Mouse (Mus musculus): ENCODE data around the gene Fam71e1. TPM values are rescaled to one million over a fixed set of nuclear protein-coding genes. Genes with fewer than 3 reads are reported as not detected.
A peak's percentile ranks its signal among the peaks of the same experiment; 100 is the strongest.

The Fam71e1 gene
- polyA plus RNA-seq, 1 experiment = 7.4 TPM

DNA sequence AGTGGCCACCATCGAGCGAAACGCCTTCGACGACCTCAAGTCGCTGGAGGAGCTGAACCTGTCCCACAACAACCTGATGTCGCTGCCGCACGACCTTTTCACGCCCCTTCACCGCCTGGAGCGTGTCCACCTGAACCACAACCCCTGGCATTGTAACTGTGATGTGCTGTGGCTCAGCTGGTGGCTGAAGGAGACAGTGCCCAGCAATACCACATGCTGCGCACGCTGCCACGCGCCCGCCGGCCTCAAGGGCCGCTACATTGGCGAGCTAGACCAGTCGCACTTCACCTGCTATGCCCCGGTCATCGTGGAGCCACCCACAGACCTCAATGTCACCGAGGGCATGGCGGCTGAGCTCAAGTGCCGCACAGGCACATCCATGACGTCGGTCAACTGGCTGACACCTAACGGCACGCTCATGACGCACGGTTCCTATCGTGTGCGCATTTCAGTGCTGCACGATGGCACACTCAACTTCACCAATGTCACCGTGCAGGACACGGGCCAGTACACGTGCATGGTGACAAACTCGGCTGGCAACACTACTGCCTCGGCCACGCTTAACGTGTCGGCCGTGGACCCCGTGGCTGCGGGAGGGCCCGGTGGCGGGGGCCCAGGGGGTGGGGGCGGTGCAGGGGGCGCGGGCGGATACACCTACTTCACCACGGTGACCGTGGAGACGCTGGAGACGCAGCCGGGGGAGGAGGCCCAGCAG, 34.7 kb upstream of the Fam71e1 start:
- H3K27me3 ChIP-seq (ENCODE audit: control insufficient read depth, insufficient read depth, low read length, poor library complexity, severe bottlenecking) = no peaks in the 10 kb centered on the region

GRCm38 (mm10) chr7:44462218-44463055, 33.9 kb upstream of the Fam71e1 start:
- peaks cover 2% of the 10 kb centered on the region for H3K4me1 ChIP-seq (ENCODE audit: control insufficient read depth, insufficient read depth, low read length)
- TF ChIP-seq POLR2A (IDR thresholded peaks at IDR 0.05; ENCODE audit: insufficient read depth, low read length) (no peak), CTCF (IDR thresholded peaks at IDR 0.05; ENCODE audit: low read depth, low read length) (peak; percentile 18), EP300 (IDR thresholded peaks at IDR 0.05; ENCODE audit: insufficient read depth, low read depth, low read length) (no peak)
- H3K27ac ChIP-seq (ENCODE audit: insufficient read depth, low read length) = no peak overlapping the region
- no peaks in the 10 kb centered on the region for H3K9me3 ChIP-seq (replicated peaks; ENCODE audit: control insufficient read depth, insufficient read depth, low read length, poor library complexity, severe bottlenecking)
- H3K27me3 ChIP-seq (ENCODE audit: control insufficient read depth, insufficient read depth, low read length, poor library complexity, severe bottlenecking) = no peaks in the 10 kb centered on the region
- peak overlapping the region; percentile 55 for H3K4me3 ChIP-seq (ENCODE audit: low read depth, low read length)
- H3K9ac ChIP-seq (ENCODE audit: low read depth, poor library complexity, severe bottlenecking) = peak overlapping the region; percentile 13; the same call in 1 of the 2 replicates
- no peaks in the 10 kb centered on the region for H3K36me3 ChIP-seq (ENCODE audit: control insufficient read depth, insufficient read depth, low read length, poor library complexity, severe bottlenecking)

More for the DNA sequence above, 34.7 kb upstream of the Fam71e1 start:
- Histone ChIP-seq H3K27ac (ENCODE audit: insufficient read depth, low read length) (no peak overlapping the region), H3K36me3 (ENCODE audit: control insufficient read depth, insufficient read depth, low read length, poor library complexity, severe bottlenecking) (no peaks in the 10 kb centered on the region), H3K9ac (ENCODE audit: low read depth, poor library complexity, severe bottlenecking) (no peak overlapping the region), H3K4me1 (ENCODE audit: control insufficient read depth, insufficient read depth, low read length) (peaks cover 2% of the 10 kb centered on the region), H3K4me3 (ENCODE audit: low read depth, low read length) (peak overlapping the region; percentile 19), H3K9me3 (replicated peaks; ENCODE audit: control insufficient read depth, insufficient read depth, low read length, poor library complexity, severe bottlenecking) (no peaks in the 10 kb centered on the region)
- TF ChIP-seq CTCF (IDR thresholded peaks at IDR 0.05; ENCODE audit: low read depth, low read length) = no peak
- TF ChIP-seq EP300 (IDR thresholded peaks at IDR 0.05; ENCODE audit: insufficient read depth, low read depth, low read length) = no peak
- no peak for TF ChIP-seq POLR2A (IDR thresholded peaks at IDR 0.05; ENCODE audit: insufficient read depth, low read length)

GRCm38 (mm10) chr7:44463056-44463425, 33.3 kb upstream of the Fam71e1 start:
- TF ChIP-seq CTCF (IDR thresholded peaks at IDR 0.05; ENCODE audit: low read depth, low read length) (no peak), POLR2A (IDR thresholded peaks at IDR 0.05; ENCODE audit: insufficient read depth, low read length) (no peak), EP300 (IDR thresholded peaks at IDR 0.05; ENCODE audit: insufficient read depth, low read depth, low read length) (no peak)
- H3K4me1 ChIP-seq (ENCODE audit: control insufficient read depth, insufficient read depth, low read length) = peaks cover 2% of the 10 kb centered on the region
- H3K27me3 ChIP-seq (ENCODE audit: control insufficient read depth, insufficient read depth, low read length, poor library complexity, severe bottlenecking) = no peaks in the 10 kb centered on the region
- H3K9ac ChIP-seq (ENCODE audit: low read depth, poor library complexity, severe bottlenecking) = no peak overlapping the region
- H3K36me3 ChIP-seq (ENCODE audit: control insufficient read depth, insufficient read depth, low read length, poor library complexity, severe bottlenecking) = no peaks in the 10 kb centered on the region
- H3K4me3 ChIP-seq (ENCODE audit: low read depth, low read length) = no peak overlapping the region
- no peak overlapping the region for H3K27ac ChIP-seq (ENCODE audit: insufficient read depth, low read length)
- no peaks in the 10 kb centered on the region for H3K9me3 ChIP-seq (replicated peaks; ENCODE audit: control insufficient read depth, insufficient read depth, low read length, poor library complexity, severe bottlenecking)

GRCm38 (mm10) chr7:44463556-44464225, 32.7 kb upstream of the Fam71e1 start:
- Histone ChIP-seq H3K9ac (ENCODE audit: low read depth, poor library complexity, severe bottlenecking) (no peak overlapping the region), H3K9me3 (replicated peaks; ENCODE audit: control insufficient read depth, insufficient read depth, low read length, poor library complexity, severe bottlenecking) (no peaks in the 10 kb centered on the region), H3K4me1 (ENCODE audit: control insufficient read depth, insufficient read depth, low read length) (peaks cover 2% of the 10 kb centered on the region), H3K27me3 (ENCODE audit: control insufficient read depth, insufficient read depth, low read length, poor library complexity, severe bottlenecking) (no peaks in the 10 kb centered on the region), H3K36me3 (ENCODE audit: control insufficient read depth, insufficient read depth, low read length, poor library complexity, severe bottlenecking) (no peaks in the 10 kb centered on the region), H3K27ac (ENCODE audit: insufficient read depth, low read length) (no peak overlapping the region), H3K4me3 (ENCODE audit: low read depth, low read length) (no peak overlapping the region)
- TF ChIP-seq CTCF (IDR thresholded peaks at IDR 0.05; ENCODE audit: low read depth, low read length) (no peak), EP300 (IDR thresholded peaks at IDR 0.05; ENCODE audit: insufficient read depth, low read depth, low read length) (no peak), POLR2A (IDR thresholded peaks at IDR 0.05; ENCODE audit: insufficient read depth, low read length) (no peak)

DNA sequence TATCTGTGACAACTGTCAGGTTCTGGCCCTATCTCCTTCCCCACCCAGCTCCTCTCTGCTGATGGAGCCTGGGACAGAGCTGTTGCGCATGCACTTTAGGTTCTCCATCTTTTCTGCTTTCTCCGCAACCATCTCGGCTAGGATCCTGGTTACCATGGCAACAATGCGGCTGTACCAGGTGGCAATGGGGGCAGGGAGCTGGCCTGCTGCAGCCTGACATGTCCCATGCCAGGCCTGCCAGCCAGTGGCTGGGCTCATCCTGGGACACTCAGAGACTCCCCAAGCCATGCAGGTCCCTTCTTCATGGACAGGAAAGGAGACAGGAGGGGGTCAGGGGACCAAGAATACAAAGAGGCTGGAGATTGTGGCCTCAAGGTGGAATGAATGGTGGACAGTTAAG, 31.9 kb upstream of the Fam71e1 start:
- H3K27me3 ChIP-seq (ENCODE audit: control insufficient read depth, insufficient read depth, low read length, poor library complexity, severe bottlenecking) = no peaks in the 10 kb centered on the region
- no peaks in the 10 kb centered on the region for H3K9me3 ChIP-seq (replicated peaks; ENCODE audit: control insufficient read depth, insufficient read depth, low read length, poor library complexity, severe bottlenecking)
- H3K4me1 ChIP-seq (ENCODE audit: control insufficient read depth, insufficient read depth, low read length) = peaks cover 2% of the 10 kb centered on the region
- H3K9ac ChIP-seq (ENCODE audit: low read depth, poor library complexity, severe bottlenecking) = no peak overlapping the region
- TF ChIP-seq POLR2A (IDR thresholded peaks at IDR 0.05; ENCODE audit: insufficient read depth, low read length) = no peak
- TF ChIP-seq EP300 (IDR thresholded peaks at IDR 0.05; ENCODE audit: insufficient read depth, low read depth, low read length) = no peak
- TF ChIP-seq CTCF (IDR thresholded peaks at IDR 0.05; ENCODE audit: low read depth, low read length) = no peak
- H3K4me3 ChIP-seq (ENCODE audit: low read depth, low read length) = no peak overlapping the region
- no peaks in the 10 kb centered on the region for H3K36me3 ChIP-seq (ENCODE audit: control insufficient read depth, insufficient read depth, low read length, poor library complexity, severe bottlenecking)
- no peak overlapping the region for H3K27ac ChIP-seq (ENCODE audit: insufficient read depth, low read length)

All from ES-Bruce4 (cell line).